Mouse (Mus musculus) cortical plate, adult 2 months (tissue): ENCODE data around the gene Rnasel.

ENCODE experiments used
- CTCF ChIP-seq: fragments of 200-500 bp; IDR thresholded peaks from 2 replicates; pipeline ENCODE4 v1.5.1; 2011; ENCODE audit warnings: mild to moderate bottlenecking, control low read depth, low read length; ENCODE audit not compliant: insufficient read depth; ENCODE audit errors: extremely low read depth
- POLR2A ChIP-seq: fragments of 200-500 bp; IDR thresholded peaks from 2 replicates; pipeline ENCODE4 v1.6.1; 2011; ENCODE audit warnings: mild to moderate bottlenecking, low read length, control low read depth; ENCODE audit not compliant: insufficient read depth; ENCODE audit errors: extremely low read depth

DNA sequence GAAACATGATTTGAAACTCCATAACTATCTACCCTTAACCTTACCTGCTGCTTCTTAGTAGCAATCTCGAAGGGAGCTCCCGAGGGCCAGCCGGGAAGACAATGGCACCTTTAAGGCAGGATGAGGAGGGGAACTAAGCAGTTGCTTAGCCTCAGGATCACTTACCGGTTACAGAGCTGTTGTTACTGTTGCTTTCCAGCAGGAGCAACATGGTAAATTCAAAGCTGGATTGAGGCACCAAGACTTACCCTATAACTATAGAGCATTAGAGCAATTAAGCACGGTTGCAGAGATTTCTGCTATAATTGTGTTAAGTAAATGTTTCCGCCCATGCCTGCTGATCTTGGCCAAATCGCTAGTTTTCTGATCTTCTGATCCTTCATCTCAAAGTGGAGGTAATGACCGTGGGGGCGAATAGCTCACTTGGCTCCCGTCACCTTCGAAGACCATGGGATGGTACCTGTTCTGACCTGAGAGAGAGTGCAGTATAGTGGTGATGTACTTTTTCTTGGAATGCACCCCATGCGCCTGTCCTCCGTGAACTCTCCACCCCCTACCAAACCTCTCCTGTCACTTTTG lies 9.7 kb upstream of the Rnasel start:
- no peak for TF ChIP-seq CTCF
- no peak for TF ChIP-seq POLR2A
